Mouse (Mus musculus) thymus, adult 2 months (tissue): ENCODE measurements around the gene Mcat. TPM values are rescaled to one million over a fixed set of nuclear protein-coding genes. Genes with fewer than 3 reads are reported as not detected.

ENCODE experiments used
- DNase-seq: peaks from one replicate; pipeline ENCODE4 v3.0.0; 2021
- H3K27ac ChIP-seq: fragments of 200-500 bp; 2 replicates; pipeline ENCODE4 v1.5.1; 2012; ENCODE audit warnings: low read length, control low read depth; ENCODE audit not compliant: control insufficient read depth, insufficient read depth
- H3K27me3 ChIP-seq: fragments of 200-500 bp; 2 replicates; pipeline ENCODE4 v1.6.1; 2012; ENCODE audit warnings: mild to moderate bottlenecking, low read length, moderate library complexity, mixed read lengths; ENCODE audit not compliant: control insufficient read depth, insufficient read depth
- H3K36me3 ChIP-seq: fragments of 200-500 bp; 2 replicates; pipeline ENCODE4 v1.6.1; 2012; ENCODE audit warnings: mild to moderate bottlenecking, low read length, moderate library complexity; ENCODE audit not compliant: control insufficient read depth, insufficient read depth
- H3K4me1 ChIP-seq: fragments of 200-500 bp; replicated peaks from 2 replicates; pipeline ENCODE4 v1.6.1; 2012; ENCODE audit warnings: low read length; ENCODE audit not compliant: control insufficient read depth, insufficient read depth
- H3K4me3 ChIP-seq: fragments of 200-500 bp; 2 replicates; pipeline ENCODE4 v1.5.1; 2012; ENCODE audit warnings: mild to moderate bottlenecking, low read length, control low read depth, moderate library complexity; ENCODE audit not compliant: control insufficient read depth, insufficient read depth
- CTCF ChIP-seq: fragments of 200-500 bp; IDR thresholded peaks from 2 replicates; pipeline ENCODE4 v1.5.1; 2012; ENCODE audit warnings: mild to moderate bottlenecking, control low read depth, low read length, moderate library complexity, borderline replicate concordance; ENCODE audit not compliant: control insufficient read depth, poor library complexity, insufficient read depth; ENCODE audit errors: extremely low read depth
- POLR2A ChIP-seq: fragments of 200-500 bp; IDR thresholded peaks from 2 replicates; pipeline ENCODE4 v1.6.1; 2012; ENCODE audit warnings: mild to moderate bottlenecking, low read length, control low read depth, moderate library complexity; ENCODE audit not compliant: control insufficient read depth, poor library complexity, insufficient read depth; ENCODE audit errors: extremely low read depth
- WGBS: fragments of 180-500 bp; shearing (Covaris S2); methylation state at CpG from one replicate; pipeline ENCODE4 v1.1.7; 2018; 5-methylcytosine and 5-hydroxymethylcytosine counted together
- polyA plus RNA-seq: library from polyadenylated mRNA; depleted of rRNA; stranded (reverse); fragments of >200 nt; gene quantifications from 2 replicates; pipeline ENCODE4 v1.2.3, GENCODE M21; 2012

The Mcat gene
- polyA plus RNA-seq, 1 experiment: 31.9 TPM

DNA sequence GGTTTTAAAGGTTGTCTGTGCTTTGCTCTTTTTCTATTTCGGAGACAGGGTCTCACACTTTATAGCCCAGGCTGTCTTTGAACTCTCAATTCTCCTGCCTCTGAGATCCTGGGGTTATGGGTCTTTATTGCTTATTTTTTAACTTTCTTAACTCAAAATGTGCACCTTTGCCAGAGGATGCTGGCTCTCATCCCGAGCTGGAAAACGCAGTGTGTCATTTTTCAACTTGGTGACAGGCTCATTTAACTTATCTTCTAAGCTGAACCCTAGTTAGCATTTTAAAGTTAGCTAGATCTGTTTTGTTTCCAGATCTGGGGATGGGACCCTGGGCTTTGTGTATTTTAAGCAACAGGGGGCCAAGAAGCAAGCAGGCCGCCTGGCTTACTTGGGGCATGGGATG lies 34.7 kb downstream of the Mcat start:
- peaks cover 2% of the 10 kb centered on the region; the same call in 1 of the 2 replicates for H3K27me3 ChIP-seq
- H3K4me3 ChIP-seq: no peak overlapping the region
- H3K36me3 ChIP-seq: no peaks in the 10 kb centered on the region
- WGBS: 90% methylated on average over 4 of the region's 4 CpGs
- TF ChIP-seq CTCF (no peak), POLR2A (no peak)
- no peak overlapping the region for H3K27ac ChIP-seq
- DNase-seq: no peak
- H3K4me1 ChIP-seq: peaks cover 6% of the 10 kb centered on the region; the same call in 1 of the 2 replicates

DNA sequence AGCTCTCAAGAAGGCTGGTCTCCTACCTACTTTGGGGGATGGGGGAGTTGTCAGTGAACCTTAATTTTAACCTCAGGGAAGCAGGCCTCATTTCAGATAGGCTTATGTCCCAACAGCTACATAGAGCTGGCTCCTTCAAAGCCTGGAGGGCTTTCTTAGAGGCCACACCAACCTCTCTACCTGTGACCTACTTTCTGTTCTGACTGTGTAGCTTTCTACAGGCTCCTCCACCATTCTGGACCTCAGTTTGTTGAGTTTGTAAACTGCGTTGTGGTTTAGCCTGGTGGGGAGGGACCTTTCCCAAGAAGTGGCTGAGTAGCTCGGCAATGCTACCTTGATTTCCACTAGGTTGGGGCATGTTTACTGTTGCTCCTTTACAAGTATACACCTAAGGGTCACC lies 35.8 kb downstream of the Mcat start:
- Histone ChIP-seq H3K27ac (no peak overlapping the region), H3K4me3 (no peak overlapping the region)

DNA sequence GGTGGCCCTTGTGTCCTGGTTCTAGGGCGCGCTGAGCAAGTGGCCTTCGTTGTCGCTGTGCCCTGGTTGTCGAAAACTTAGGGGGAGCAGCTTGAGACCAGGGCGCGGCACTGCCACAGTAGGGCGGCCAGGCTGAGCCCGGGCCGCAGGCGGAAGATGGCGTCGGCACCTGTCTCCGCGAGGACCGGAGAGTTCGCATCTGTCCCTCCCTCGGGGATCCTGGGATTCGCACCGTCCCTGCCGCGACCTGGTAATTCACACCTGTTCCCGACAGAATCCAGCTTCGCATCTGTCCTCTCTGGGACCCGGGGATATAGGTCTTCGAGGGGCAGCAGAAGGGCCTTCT lies 36.5 kb downstream of the Mcat start:
- WGBS: 7% methylated on average over 26 of the region's 26 CpGs
- no peak overlapping the region for H3K27ac ChIP-seq
- DNase-seq: no peak
- TF ChIP-seq CTCF (no peak), POLR2A (no peak; the same call in 1 of the 2 replicates)
- H3K4me1 ChIP-seq: peaks cover 6% of the 10 kb centered on the region; the same call in 1 of the 2 replicates
- H3K36me3 ChIP-seq: no peaks in the 10 kb centered on the region
- peak overlapping the region; percentile 51 for H3K4me3 ChIP-seq
- peaks cover 2% of the 10 kb centered on the region; the same call in 1 of the 2 replicates for H3K27me3 ChIP-seq

More for the DNA sequence above, 35.8 kb downstream of the Mcat start:
- no peak for TF ChIP-seq POLR2A
- no peak for TF ChIP-seq CTCF
- peaks cover 6% of the 10 kb centered on the region; the same call in 1 of the 2 replicates for H3K4me1 ChIP-seq
- no peak for DNase-seq
- peaks cover 2% of the 10 kb centered on the region; the same call in 1 of the 2 replicates for H3K27me3 ChIP-seq
- 86% methylated on average over 2 of the region's 2 CpGs for WGBS
- no peaks in the 10 kb centered on the region for H3K36me3 ChIP-seq

DNA sequence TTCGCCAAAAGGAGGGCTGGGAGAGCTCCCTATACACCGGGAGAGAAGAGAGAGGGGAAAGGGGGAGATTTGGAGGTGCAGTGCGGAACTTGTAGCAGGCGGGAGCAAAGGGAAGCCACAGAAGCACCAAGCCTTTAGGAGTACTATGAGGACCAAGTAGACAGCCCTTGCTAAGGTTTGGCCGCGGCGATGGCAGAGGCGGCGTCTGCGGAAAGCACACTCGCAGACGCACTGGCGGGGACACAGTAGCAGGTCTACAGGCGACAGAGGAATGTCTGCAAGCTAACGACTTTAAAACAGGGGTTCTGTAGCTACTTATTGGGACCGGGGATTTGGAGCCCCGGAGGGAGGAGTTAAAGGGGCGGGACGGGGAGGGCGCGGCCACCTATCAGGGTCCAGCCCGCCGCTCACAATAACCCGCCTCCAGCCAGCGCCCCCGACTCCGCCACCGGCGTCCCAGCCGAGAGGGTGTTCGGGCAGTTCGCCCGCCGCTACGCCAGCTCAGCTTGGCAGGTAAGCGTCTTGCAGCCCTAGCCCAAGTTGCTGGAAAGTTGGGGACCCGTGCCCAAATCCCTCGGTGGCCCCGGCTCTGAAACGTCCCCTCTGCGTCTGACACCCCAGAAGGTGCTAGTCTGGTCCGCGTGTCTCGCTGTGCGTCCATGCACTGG lies 37.0 kb downstream of the Mcat start, which contains the start of gene Bik:
Gene Bik, plus strand, starts transcription at position 439 of the 668 bp plus-strand sequence.
- TF ChIP-seq POLR2A (peak; percentile 24; the same call in 1 of the 2 replicates), CTCF (no peak)
- 2% methylated on average over 41 of the region's 45 CpGs for WGBS
- peak within 1 kb of the TSS; percentile 51 for H3K4me3 ChIP-seq
- peaks cover 2% of the 10 kb centered on the region; the same call in 1 of the 2 replicates for H3K27me3 ChIP-seq
- peak; percentile 67 for DNase-seq
- no peaks in the 10 kb centered on the region for H3K36me3 ChIP-seq
- H3K4me1 ChIP-seq: peaks cover 6% of the 10 kb centered on the region; the same call in 1 of the 2 replicates
- no peak within 1 kb of the TSS for H3K27ac ChIP-seq

DNA sequence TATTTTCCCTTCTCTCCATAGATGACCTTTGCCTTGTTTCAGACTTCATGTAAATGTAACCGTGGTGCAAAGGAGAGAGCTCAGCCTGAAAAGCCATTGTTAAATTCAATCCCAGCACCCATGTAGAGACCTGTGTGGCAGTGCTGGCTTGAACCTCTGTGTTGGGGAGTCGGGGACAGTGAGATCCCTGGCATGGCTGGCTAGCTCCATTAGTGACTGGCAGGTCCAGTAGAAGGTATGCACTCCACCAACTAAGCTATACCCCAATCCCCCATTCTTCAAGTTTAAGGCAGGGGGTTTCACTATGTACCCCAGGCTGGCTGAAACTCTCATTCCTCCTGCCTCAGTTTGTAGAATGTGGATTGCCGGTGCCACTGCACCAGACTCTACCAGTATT lies 39.3 kb downstream of the Mcat start:
- DNase-seq: no peak
- H3K27ac ChIP-seq: no peak overlapping the region
- TF ChIP-seq CTCF (no peak), POLR2A (no peak)
- peaks cover 2% of the 10 kb centered on the region; the same call in 1 of the 2 replicates for H3K27me3 ChIP-seq
- WGBS: 93% methylated on average over 3 of the region's 3 CpGs
- no peak overlapping the region for H3K4me3 ChIP-seq
- H3K36me3 ChIP-seq: no peaks in the 10 kb centered on the region
- H3K4me1 ChIP-seq: peaks cover 6% of the 10 kb centered on the region; the same call in 1 of the 2 replicates

DNA sequence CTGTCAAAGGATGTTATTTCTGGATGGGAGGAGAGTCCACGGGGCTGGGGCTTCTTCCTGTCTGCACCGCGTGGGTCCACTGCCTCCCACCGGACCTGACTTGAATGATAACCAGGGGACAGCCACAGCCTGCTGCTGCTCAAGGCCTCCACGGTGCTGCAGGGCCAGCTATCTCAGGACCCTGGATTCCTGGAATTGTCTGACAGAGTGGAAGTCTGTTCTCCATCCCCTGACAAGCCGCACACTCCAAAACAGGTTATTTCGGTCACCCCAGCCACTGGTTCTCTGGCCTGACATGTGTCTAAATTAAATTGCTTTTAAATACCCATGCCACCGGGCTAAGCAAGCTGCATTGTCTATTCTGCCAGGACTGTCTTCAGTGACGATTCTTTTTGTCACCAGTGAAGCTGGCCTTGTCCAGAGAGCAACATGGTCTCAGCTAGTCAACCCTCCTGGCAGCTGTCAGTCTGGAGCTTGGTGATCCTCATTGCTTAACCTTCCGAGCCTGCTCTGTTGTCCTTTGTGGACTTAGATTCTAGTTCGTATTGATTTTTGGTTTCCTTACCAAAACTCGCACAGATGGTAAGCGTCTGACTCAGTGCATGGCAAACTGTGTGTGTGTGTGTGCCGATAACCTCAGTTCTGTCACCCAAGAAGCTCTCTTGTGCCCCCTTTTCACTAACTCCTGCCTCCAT lies 39.8 kb downstream of the Mcat start:
- H3K27ac ChIP-seq: no peak overlapping the region

More for the DNA sequence above, 39.8 kb downstream of the Mcat start:
- Histone ChIP-seq H3K4me1 (peaks cover 6% of the 10 kb centered on the region; the same call in 1 of the 2 replicates), H3K4me3 (no peak overlapping the region), H3K36me3 (no peaks in the 10 kb centered on the region), H3K27me3 (peaks cover 2% of the 10 kb centered on the region; the same call in 1 of the 2 replicates)
- no peak for TF ChIP-seq CTCF
- TF ChIP-seq POLR2A: no peak
- WGBS: 82% methylated on average over 14 of the region's 14 CpGs
- DNase-seq: no peak
